26 mouse cellular contexts compared by ENCODE assay signal in genomic region chr6:114787606-114788005, GRCm38 (mm10).
DNase-seq lines count a peak whose midpoint lies in the region; ATAC-seq and TF ChIP-seq lines count a peak whose summit lies in the region.
"Had no signal": no experiment of that assay in that cellular context is flagged by ENCODE, and none has a peak within 500 bp of the region (broad histone marks: within the 10 kb centered on the region; RNA-seq: fewer than 3 reads in every experiment).

No protein-coding gene starts in this region.

- H3K36me3 ChIP-seq in lung, postnatal 0 days (ENCODE audit: insufficient read depth, low read length), result no peaks in the 10 kb centered on the region
- H3K36me3 ChIP-seq: embryonic facial prominence, embryonic 10.5 days; embryonic facial prominence, embryonic 13.5 days; forebrain, embryonic 10.5 days; heart, embryonic 10.5 days; heart, embryonic 13.5 days; hindbrain, embryonic 12.5 days; hindbrain, embryonic 15.5 days had no signal

- DNase-seq in adrenal gland, adult 2 months, result peak; percentile 39
- DNase-seq in adrenal gland, adult 18-20 months (ENCODE audit: low spot score in 2 of 2), result no peak
- DNase-seq in lung, postnatal 0 days (ENCODE audit: low spot score), result peak; percentile 32
- DNase-seq in lung, postnatal 4 days, result no peak
- peak; percentile 70 for DNase-seq in fat pad, adult 2 months (ENCODE audit: extremely low read depth, low read depth, low spot score)
- DNase-seq in natural killer cell, adult 2 months (ENCODE audit: low spot score in 2 of 2), result no peak
- DNase-seq in frontal cortex, adult 2 months (ENCODE audit: extremely low spot score in 1 of 2, low spot score in 1 of 2), result no peak
- DNase-seq: adrenal gland, postnatal 14 days; cerebellum, adult 11-12 months; cerebellum, adult 8-10 months; cerebellum, postnatal 10 days; cerebellum, postnatal 36 days; embryo, embryonic 11 days; gastrocnemius, postnatal 10 days; heart, postnatal 14 days had no signal

- WGBS in lung, postnatal 0 days, result 57% methylated on average over 3 of the region's 3 CpGs

- H3K4me3 ChIP-seq in lung, postnatal 0 days (ENCODE audit: low read depth, low read length), result no peak overlapping the region
- H3K4me3 ChIP-seq: embryonic facial prominence, embryonic 10.5 days; embryonic facial prominence, embryonic 13.5 days; erythroblast, embryonic 14.5 days; forebrain, embryonic 10.5 days; forebrain, embryonic 13.5 days; heart, embryonic 10.5 days; heart, embryonic 13.5 days; hindbrain, embryonic 12.5 days; hindbrain, embryonic 15.5 days had no signal

- no peak for ATAC-seq in lung, postnatal 0 days
- ATAC-seq: forebrain, embryonic 13.5 days; forebrain, embryonic 16.5 days; intestine, postnatal 0 days had no signal

- H3K9ac ChIP-seq in lung, postnatal 0 days (replicated peaks; ENCODE audit: low read depth), result no peak overlapping the region
- H3K9ac ChIP-seq: embryonic facial prominence, embryonic 13.5 days; forebrain, embryonic 13.5 days; heart, embryonic 13.5 days; hindbrain, embryonic 12.5 days; hindbrain, embryonic 15.5 days had no signal

- no peak for TF ChIP-seq CTCF in lung, postnatal 0 days (IDR thresholded peaks at IDR 0.05)

- TF ChIP-seq EP300 in lung, postnatal 0 days (IDR thresholded peaks at IDR 0.05), result no peak

- H3K27me3 ChIP-seq in lung, postnatal 0 days (replicated peaks; ENCODE audit: insufficient read depth, low read length), result no peaks in the 10 kb centered on the region
- H3K27me3 ChIP-seq: embryonic facial prominence, embryonic 13.5 days; forebrain, embryonic 13.5 days; heart, embryonic 13.5 days; hindbrain, embryonic 12.5 days; hindbrain, embryonic 15.5 days had no signal

- H3K27ac ChIP-seq in lung, postnatal 0 days (ENCODE audit: low read length), result no peak overlapping the region
- H3K27ac ChIP-seq: embryonic facial prominence, embryonic 10.5 days; embryonic facial prominence, embryonic 13.5 days; forebrain, embryonic 10.5 days; forebrain, embryonic 13.5 days; heart, embryonic 10.5 days; heart, embryonic 13.5 days; hindbrain, embryonic 12.5 days; hindbrain, embryonic 15.5 days had no signal

- H3K4me1 ChIP-seq in lung, postnatal 0 days (ENCODE audit: insufficient read depth, low read depth, low read length), result no peaks in the 10 kb centered on the region

- no peaks in the 10 kb centered on the region for H3K9me3 ChIP-seq in lung, postnatal 0 days (ENCODE audit: low read length)
- H3K9me3 ChIP-seq: embryonic facial prominence, embryonic 10.5 days; embryonic facial prominence, embryonic 13.5 days; forebrain, embryonic 10.5 days; forebrain, embryonic 13.5 days; heart, embryonic 10.5 days; heart, embryonic 13.5 days; hindbrain, embryonic 12.5 days; hindbrain, embryonic 15.5 days had no signal

- no peak overlapping the region for H3K4me2 ChIP-seq in lung, postnatal 0 days (replicated peaks; ENCODE audit: low read depth, low read length)
- H3K4me2 ChIP-seq: embryonic facial prominence, embryonic 13.5 days; forebrain, embryonic 13.5 days; heart, embryonic 13.5 days; hindbrain, embryonic 12.5 days; hindbrain, embryonic 15.5 days had no signal

Comparison
In these comparisons a context has a peak if more than half of its experiments do, and no peak if none do; other contexts are left out.
1. DNase-seq: peak in adrenal gland, adult 2 months (single experiment), lung, postnatal 0 days (single experiment) and fat pad, adult 2 months (single experiment); none in adrenal gland, adult 18-20 months (0 of 2), lung, postnatal 4 days (0 of 2), natural killer cell, adult 2 months (0 of 2) and frontal cortex, adult 2 months (0 of 2).